Mouse (Mus musculus) megakaryocyte, embryonic 14.5 days (primary cell): ENCODE measurements at regions not wholly inside any gene's neighbourhood (a gene's known extent, or its start where the extent isn't known, plus 50 kb on each side); places are given as distances from the start of the nearest gene placed in this dataset.

Source experiments
- FLI1 ChIP-seq: IDR thresholded peaks from 2 replicates; pipeline ENCODE4 v1.6.1; 2012; ENCODE audit warnings: low read length, inconsistent platforms, mixed read lengths
- GATA1 ChIP-seq: IDR thresholded peaks from 3 replicates; pipeline ENCODE4 v1.6.1; 2012; ENCODE audit warnings: mixed read lengths, low read length, inconsistent platforms, borderline replicate concordance

- TF ChIP-seq GATA1 = no peak
- no peak for TF ChIP-seq FLI1
Observed at GRCm38 (mm10) chr14:45843829-45844228, 185.9 kb upstream of the Ddhd1 start.
